Mouse (Mus musculus) frontal cortex, postnatal 14 days (tissue): ENCODE results near the gene Magi3.

Experiments
- DNase-seq, 2 experiments: peaks; one replicate each; pipeline ENCODE4 v3.0.0; 2022; ENCODE audit warnings: low spot score in 2 of 2

Gene Magi3

DNA sequence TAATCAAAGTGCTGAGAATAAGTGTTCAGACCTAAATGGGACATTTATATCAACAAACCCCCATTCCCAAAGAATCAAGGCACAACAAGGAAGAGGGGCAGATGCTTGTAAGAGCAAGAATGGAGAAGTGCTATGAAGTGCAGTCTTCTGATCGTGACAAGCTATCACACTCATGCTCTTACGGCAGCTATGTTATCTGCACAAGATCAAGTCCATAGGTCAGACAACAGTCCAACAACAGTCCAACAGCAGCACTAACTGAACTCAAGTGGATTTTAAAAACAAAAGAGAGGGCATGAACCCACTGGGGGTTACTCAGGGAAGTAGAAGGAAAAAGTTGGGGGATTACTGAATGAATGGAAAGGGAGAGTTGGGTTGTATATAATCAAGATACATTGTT is 30.4 kb downstream of the Magi3 start:
- no peak for DNase-seq

DNA sequence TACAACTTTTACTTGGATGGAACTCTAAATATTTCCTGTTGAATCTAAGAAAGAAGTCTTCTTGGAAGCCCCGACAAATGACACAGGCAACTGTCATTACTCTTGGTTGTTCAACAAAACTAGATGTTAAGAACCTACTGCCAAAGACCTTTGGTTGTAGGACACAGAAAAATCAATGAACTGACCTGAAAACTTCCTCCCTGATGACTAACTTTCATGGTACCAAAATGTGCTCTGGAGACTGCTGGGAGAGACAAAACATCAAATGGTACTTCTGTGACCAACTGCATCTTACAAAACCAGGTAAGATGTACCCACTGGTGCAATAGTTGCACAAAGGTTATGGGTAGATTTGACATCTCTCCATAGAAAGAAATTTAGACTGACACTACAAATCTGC is 30.9 kb downstream of the Magi3 start:
- DNase-seq, result no peak

DNA sequence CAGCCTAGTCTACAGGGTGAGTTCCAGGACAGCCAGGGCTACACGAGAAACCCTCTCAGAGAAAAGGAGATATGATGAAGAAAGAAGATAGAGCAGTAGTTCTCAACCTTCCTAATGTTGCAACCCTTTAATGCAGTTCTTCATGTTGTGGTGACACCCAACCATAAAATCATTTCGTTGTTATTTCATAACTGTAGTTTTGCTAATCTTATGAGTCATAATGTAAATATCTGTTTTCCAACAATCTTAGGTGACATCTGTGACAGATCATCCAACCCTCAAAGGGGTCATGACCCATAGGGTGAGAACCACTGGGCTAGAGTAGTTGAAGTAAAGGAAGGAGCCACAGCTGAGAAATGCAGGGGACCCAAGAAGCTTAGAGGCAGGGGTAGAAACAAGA is 35.9 kb downstream of the Magi3 start:
- no peak for DNase-seq

DNA sequence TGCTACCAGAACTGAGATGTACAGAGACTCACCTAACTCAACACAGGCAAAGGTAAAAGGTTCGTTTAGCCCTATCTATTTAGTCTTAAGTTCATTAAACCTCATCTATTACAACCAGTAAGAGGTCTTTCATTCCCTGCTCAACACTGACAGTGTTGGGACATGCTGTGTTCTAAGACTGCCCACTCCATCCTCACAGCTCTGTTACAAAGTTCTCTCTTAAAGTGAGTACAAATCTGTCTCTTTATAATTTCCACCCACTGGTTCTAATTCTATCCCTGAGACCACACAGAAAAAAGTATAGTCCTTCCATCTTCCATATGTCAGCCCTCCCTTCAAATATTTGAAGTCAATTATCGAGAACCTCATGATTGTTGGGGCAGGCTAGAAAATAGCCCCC is 36.5 kb downstream of the Magi3 start:
- DNase-seq, result no peak

DNA sequence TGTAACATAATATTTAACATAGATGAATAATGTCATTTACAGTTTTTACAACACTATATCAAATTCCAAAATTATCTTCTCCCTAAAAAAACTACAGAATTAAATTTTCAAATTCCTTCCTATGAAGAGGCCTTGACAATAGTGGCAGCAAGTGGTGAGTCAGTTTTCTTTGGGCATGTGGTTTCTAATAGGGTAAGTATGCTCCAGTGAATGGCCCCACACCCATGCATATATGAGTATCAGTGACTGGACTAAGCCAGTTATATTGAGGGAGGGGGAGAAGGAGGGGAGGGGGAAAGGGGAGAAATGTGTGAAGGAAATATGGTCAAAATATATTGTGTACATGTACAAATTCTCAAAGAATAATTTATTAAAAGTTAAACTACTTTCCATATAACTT is 37.5 kb downstream of the Magi3 start:
- no peak for DNase-seq

DNA sequence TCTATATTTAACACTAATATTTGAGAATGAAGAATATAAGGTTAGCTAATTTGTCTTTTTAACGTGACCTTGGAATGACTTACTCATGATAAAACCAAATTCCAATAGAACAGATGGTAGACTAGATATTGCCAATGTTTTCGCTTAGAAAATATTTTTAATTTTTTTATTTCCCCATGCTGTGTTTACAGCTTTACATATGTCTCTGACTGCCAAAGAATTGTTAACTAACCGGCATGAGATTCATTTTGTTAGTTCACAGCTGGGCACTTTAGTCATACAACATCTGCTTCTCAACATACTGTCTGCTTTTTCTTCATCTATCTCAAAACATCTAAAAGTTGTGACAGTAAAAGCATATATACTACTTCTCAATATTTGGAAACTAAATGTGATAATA is 58.8 kb downstream of the Magi3 start:
- no peak for DNase-seq

DNA sequence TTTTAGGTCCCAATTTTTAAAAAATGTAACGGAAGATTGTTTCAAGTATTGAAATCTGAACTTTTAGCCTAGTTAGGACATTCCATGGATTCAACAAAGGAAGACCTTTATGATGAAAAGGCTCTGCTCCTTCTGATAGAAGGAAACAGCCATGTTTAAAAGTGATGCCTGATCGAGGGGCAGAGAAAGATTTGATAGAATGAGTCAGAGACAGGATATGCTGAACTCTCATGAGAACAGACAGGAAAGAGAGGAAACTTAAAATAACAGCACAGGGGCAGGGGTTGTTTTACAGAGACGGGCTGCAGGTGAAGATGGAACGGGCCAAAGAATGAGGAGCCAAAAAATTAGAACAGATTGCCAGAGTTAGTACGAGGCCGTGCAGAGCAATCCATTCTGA is 59.6 kb downstream of the Magi3 start:
- DNase-seq, result no peak

DNA sequence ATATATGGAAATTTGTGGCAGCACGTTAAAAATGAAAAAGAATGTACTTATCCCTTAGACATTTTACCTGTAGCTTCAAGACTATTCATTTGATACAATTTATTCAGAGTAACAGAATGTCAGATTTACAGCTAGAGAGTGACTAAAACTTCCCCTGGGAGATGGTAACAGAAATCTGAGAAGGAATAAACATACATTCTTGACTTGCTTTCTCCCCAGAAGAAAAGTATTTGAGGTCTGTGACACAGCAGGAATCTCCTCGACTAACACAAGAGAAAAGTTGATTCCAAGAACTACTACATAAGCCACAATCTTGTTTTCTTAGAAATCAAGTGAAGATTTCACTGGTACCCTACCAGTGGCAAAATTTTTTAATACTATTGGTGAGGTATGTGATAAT is 70.0 kb downstream of the Magi3 start:
- DNase-seq, result no peak

DNA sequence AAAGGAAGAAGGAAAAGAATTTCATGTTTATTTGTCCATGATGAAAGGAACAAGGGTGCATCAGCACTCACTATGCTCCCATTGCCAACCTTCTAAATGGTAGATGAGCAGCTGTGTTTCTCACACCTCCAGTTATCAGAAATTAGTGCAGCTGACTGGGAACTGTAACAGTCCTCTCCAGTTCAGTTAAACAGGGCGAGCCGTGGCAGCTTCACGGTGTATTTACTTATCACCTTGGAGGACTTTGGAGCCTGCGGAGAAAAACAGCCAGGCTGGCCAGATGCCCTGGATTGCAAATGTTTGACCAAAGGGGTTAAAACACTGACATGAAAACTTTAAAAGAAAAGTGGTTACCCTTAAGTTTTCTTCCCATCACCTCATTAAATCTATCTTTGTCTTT is 77.8 kb downstream of the Magi3 start:
- no peak for DNase-seq

DNA sequence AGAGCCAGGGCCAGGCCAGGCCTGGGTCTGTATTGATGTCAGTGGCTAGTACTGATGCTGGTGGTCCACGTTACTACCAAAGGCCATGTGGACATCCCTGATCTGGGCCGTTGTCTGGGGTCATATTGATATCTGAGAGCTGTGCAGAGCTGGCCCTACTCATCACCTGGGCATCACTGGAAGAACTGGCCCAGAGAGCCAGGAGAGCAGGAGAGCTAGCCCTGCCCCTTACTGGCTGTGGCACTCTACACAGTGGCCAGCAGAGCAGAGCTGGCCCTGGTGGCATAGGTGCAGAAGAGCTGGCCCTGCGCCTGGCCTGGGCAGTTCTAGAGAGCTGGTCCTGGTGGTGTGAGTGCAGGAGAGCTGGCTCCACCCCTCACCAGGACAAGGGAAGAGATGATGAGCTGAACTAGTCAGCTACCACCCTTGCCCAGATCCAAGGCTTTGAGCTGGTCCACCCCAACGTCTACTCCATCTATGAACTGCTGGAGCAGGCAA is 81.2 kb downstream of the Magi3 start:
- no peak for DNase-seq

DNA sequence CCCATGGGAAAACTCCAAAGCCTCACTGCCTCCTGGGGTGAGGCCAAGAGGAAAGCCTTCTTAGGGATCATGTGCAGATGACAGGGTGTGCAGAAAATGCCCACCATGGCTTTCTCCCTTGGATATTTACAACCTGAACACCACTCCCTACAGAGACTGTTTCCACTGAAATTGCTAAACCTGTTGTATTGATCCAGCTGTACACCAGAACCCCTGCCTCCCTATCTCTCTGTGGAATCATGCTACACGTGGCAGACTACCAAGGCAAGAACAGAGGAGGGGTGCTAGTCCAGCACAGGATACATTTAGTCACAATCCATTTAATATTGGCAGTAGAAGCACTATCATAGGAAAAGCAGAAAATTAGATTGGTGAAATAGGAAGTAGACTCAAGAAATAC is 94.5 kb downstream of the Magi3 start:
- no peak for DNase-seq

DNA sequence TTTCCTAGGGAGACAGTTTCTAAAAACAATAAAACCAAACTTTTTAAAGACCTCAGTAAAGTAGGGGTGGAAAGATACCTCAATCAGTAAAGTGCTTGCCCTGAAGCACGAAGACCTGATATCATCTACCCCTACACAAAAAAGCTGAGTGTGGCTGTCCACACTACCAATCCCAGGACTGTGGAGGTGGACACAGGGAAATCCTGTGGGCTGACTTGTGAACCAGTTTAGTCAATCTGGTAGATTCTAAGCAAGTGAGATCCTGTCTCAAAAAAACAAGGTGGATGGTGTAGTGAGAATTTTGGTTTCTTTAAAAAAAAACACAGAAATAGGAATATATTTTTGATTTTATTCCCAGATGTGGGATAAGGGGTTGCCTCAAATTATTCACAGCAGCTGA is 96.3 kb downstream of the Magi3 start:
- no peak for DNase-seq

DNA sequence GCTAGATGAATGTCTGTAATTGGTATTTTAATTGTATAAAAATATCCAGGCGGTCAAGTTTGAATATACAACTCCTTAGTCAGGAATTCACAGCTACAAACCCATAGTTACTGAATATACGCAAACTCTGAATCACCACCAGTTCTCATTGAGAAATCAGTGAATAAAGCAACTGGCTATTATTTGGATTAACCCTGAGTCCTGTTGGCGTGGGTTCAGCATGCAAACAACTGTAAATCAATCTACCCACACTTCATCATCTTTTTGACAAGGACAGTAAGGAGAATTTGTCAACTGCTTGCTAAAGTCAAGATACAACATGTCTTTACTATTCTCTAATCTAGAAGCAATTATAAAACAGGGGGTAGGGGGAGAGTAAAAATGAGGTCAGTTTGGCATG is 110.7 kb downstream of the Magi3 start:
- DNase-seq, result no peak

DNA sequence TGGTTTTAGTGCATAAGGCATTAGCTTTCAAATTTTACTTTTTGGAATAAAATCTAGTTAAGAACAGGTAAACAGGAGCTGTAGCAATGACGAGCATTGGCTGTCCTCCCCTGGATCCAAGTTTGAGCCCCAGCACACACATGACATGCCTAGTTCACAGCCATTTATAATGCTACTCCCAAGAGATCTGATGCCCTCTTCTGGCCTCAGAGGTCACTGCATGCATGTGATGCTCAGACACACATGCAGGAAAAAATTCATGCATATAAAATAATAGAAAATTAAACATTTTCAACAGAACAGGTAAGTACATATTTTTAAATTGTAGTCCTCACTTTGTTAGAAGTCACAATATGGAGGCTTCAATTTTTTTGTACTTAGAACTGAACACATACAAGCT is 115.2 kb downstream of the Magi3 start:
- DNase-seq, result peak in 1 of 2 experiments; percentile 11

DNA sequence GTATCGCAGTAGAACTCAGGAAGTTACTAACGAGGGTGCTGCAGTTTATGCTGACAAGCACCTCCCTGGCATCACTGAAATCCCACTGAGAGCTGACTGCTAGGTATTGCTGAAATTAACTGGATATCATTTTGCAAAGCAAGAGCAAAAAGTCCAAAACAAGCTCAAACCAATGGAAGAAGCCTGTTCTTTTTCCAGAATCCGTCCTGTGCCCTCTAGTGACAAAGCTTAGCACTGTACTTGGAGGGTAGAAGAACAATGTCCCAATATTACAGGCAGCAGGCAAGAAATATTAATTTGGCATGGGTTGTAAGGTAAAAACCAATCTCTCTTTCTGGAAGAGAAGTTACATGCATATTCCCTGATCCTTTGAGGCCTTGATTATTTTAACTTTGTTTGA is 118.5 kb downstream of the Magi3 start:
- DNase-seq, result no peak

DNA sequence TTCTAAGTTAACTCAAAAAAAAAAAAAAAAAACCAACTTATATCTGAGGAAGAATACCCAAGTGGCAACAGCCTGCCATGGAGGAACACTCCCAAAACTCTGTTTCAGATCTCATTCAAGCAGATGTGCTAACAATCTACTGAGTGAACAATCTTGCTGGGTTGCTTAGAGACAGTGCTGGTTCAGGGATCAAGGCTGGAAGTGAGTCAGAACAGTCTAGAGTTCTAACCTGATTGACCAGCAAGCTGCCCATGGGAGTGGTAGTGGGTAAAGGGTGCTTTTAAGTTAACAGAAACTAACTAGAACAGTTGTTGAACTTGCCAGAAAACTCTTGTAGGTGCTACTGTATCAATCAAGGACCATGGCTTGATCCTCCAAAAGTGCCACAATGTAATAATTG is 118.9 kb downstream of the Magi3 start:
- no peak for DNase-seq

DNA sequence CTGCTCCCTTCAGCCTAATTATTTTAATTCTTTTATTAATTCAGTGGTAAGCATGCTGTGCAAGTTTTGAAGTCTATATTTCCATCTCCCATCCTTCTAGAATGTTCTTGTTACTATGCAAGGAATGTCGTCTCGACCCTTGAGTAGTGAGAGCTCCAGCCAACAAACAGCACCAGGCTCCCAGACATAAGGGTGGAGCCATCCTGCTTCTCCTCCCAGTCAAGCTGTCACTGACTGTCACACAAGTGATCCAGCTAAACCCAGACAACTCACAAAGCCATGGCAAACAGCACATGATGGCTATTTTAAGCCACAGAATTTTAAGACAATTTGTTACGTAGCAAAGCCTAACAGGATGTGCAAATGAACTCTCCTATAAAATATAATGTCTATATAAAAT is 124.2 kb downstream of the Magi3 start:
- no peak for DNase-seq

DNA sequence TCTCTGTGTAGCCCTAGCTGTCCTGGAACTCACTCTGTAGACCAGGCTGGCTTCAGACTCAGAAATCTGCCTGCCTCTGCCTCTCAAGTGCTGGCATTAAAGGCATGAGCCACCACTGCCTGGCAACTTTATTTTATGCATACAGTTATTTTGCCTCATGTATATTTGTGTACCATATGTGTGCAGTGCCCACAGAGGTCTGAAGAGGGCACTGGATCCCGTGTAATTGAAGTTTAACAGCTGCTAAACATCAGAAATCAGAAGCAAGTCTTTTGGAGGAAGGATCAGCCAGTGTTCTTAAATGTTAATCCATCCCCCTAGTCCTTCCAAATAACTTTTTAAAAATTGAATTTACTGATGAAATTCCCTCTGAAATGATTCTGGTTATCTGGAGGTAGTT is 125.5 kb downstream of the Magi3 start:
- DNase-seq, result no peak

DNA sequence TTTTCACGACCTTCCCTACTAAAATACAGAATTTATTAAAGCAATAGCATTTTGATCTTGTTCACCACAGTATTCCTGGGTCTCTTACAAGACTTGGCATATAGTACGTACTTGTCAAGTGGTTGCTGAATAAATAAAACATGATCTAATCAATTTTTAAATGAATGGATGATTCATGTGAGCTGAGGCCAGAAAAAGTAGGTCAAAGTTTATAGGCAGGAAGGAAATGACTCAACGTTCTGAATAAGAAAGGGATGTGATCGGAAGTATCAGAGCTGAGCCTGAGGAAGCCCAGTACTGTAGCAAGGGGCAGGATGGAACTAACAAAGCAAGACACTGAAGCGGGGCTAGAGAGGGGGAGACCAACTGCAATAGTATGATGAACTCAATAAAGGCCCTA is 127.4 kb downstream of the Magi3 start:
- DNase-seq, result no peak

DNA sequence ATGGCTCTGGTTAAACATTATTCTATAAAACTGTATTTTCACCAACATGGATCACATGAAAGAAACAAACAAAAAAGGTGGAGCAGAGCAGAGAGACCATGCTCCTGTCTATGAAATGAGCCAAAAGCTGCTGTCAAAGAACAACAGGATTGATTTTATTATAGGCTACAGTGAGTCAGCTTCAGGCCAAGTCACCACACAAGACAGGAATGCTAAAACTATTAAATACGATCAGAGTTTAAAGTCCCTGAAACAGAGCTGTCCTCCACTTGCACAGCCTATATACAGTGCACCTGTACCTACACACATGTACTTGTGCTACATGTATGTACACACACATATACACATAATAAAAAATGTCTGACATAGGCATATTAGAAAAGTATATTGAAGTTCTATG is 138.1 kb downstream of the Magi3 start:
- DNase-seq, result no peak

DNA sequence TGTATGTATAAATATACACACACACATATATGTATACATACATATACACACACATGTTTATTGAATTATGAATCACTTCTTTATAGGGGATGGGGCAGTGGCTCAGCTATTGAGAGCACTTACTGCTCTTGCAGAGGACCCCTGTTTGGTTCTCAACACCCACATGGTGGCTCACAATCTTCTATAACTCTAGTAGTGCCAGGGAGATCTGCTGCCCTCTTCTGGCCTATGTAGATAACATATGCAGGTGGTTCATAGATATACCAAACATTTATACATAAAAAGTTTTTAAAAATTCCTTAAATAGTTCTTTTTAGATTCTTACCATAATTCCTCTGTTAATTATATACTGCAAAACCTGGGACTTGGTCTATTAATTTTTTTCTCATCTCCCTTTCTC is 141.4 kb downstream of the Magi3 start:
- DNase-seq, result no peak

DNA sequence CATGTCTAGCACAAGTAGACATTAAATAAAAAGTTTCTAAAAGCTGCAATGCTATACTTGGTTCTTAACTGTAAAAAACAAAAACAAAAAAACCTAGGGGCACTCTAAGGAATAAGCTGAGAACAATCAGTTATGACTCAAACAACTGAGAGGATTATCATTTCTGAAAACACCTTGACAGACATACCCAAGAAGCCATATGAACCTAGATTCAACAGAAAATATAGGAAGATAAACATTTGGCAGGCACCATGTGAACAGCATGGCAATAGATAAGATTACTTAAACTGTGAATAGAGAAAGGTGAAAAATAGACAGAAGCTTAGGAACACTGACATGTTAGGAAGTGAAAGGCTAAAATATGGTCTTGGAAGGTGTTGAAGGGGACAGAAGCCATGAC is 150.8 kb downstream of the Magi3 start:
- no peak for DNase-seq

DNA sequence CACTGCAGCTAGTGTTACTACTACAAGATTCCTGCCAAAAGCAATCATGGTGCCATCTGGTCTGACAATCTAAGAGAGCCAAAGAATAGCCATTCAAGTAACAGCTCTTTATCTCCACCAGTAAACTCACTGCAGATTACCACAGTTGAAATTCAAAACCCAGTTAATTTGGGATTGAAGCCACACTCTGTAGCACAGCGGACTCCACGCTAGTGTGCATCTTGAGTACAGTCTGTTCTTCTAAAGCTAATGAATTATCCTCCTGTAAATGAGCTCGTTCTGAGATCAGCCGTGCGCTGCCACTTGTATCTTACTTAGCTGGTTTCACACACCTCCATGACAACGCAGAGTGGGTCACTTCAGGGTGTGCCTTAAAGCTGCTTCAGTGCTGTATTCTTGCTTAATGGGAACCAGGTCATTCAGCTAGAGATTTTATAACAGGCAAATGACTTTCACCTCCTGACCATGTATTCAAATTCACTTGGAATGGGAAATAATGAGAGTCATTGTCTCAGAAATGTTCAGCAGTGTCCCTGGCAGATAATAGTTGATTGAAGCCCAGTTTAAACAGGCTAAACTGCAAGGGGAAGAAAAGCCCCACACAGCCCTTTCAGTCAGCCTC is 161.1 kb downstream of the Magi3 start:
- DNase-seq, result peak; percentile 29 to 40

DNA sequence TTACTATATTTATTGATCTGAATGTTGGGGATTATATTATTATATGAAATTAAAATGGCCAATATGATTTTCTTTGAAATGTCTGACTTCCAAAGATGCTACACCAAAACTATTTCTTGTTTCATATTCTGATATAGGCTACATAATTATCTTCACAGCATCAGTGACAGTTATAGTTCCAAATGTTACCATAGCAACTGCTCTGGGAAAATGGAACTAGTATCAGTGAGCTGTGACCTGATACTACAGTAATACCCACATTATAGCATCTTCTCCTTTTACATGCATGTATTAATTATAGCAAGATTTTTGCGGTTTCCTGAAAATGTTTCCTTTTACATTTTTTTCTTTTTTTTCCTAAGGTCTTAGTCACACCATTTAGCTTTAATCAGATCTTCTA is 187.4 kb downstream of the Magi3 start:
- DNase-seq, result no peak

DNA sequence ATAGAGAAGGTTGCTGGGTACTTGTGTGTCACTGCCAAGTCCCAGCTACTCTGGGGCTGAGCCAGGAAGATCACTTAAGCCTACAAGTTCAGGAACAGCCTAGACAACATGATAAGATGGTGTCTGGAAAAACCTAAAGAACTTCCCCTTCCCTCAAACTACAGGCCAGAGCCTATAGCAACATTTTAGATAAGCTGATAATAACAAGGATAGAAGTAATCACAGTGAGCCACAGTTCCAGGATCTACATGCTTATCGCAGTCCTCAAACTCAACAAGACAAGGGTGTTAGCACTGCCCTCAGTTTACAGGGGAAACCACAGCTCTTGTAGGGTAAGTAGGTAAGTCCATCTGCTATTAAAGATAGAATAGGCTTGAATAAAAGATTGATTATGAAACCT is 188.1 kb downstream of the Magi3 start:
- DNase-seq, result no peak
